Mouse (Mus musculus): ENCODE measurements around the gene Phf14. TPM values are rescaled to one million over a fixed set of nuclear protein-coding genes. Genes with fewer than 3 reads are reported as not detected.

Gene Phf14
- total and polyA plus RNA-seq, 2 experiments from 2014 or later: 81.5 to 86.2 TPM

- WGBS: 63% methylated on average over 4 of the region's 4 CpGs
- no peaks in the 10 kb centered on the region for H3K36me3 ChIP-seq (ENCODE audit: insufficient read depth, low read length)
- no peaks in the 10 kb centered on the region for H3K27me3 ChIP-seq (ENCODE audit: insufficient read depth, low read length)
- no peak overlapping the region for H3K4me2 ChIP-seq (ENCODE audit: low read depth, low read length)
- TF ChIP-seq CTCF (IDR thresholded peaks at IDR 0.05; ENCODE audit: low read depth): no peak
- ATAC-seq (no peak), DNase-seq (ENCODE audit: low spot score) (no peak)
- H3K9me3 ChIP-seq (ENCODE audit: low read length): no peaks in the 10 kb centered on the region
- H3K27ac ChIP-seq: no peak overlapping the region
- H3K4me3 ChIP-seq (ENCODE audit: low read length): no peak overlapping the region
- no peak overlapping the region for H3K9ac ChIP-seq (replicated peaks; ENCODE audit: low read length)
- H3K4me1 ChIP-seq (ENCODE audit: insufficient read depth, low read length): no peaks in the 10 kb centered on the region
These were observed 160.3 kb downstream of the Phf14 start for GRCm38 (mm10) chr6:12067956-12068355.

DNA sequence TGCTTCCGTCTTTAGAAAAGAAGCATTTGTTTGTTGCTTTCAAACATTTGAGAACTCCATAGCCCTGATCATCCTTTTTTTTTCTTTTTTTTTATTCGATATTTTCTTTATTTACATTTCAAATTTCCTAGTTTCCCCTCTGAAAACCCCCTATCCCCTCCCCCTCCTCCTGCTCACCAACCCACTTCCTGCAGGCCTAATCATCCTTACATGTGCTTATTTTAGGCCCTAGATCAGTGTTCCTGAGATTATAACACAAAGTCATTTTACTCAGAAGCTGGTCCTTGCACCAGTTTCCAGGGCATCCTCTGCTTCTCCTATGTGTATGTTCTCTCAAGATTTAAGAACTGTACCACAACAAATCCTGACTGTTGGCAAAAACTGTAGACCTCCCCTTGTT lies 161.7 kb downstream of the Phf14 start:
- no peak for ATAC-seq
- 90% methylated on average over 2 of the region's 2 CpGs for WGBS
- H3K9ac ChIP-seq (replicated peaks; ENCODE audit: low read length): no peak overlapping the region
- TF ChIP-seq CTCF (IDR thresholded peaks at IDR 0.05; ENCODE audit: low read depth): no peak
- H3K4me3 ChIP-seq (ENCODE audit: low read length): no peak overlapping the region
- H3K27me3 ChIP-seq (ENCODE audit: insufficient read depth, low read length): no peaks in the 10 kb centered on the region
- no peaks in the 10 kb centered on the region for H3K4me1 ChIP-seq (ENCODE audit: insufficient read depth, low read length)
- no peaks in the 10 kb centered on the region for H3K9me3 ChIP-seq (ENCODE audit: low read length)
- no peak overlapping the region for H3K27ac ChIP-seq
- H3K36me3 ChIP-seq (ENCODE audit: insufficient read depth, low read length): no peaks in the 10 kb centered on the region
- no peak overlapping the region for H3K4me2 ChIP-seq (ENCODE audit: low read depth, low read length)
- DNase-seq (ENCODE audit: low spot score): no peak

DNA sequence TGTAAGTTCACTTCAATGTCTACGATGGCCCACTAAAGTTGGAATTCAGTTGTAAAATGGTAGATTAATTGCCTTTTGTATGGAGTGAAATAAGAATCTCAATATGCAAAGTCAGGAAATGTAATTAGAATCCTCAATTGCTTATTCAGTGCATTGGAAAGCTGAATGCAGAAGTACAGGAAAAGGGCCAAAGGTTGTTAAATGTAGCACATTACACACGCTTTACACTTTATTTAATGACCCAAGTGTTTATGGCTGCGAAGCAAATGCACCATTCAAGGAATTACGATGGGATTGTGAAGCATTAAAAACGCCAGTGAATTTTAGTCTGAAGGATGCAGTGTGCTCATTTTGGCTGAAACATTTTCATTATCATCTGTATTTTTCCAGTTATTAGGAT lies 167.0 kb downstream of the Phf14 start:
- no peak overlapping the region for H3K4me2 ChIP-seq (ENCODE audit: low read depth, low read length)
- no peak overlapping the region for H3K4me3 ChIP-seq (ENCODE audit: low read length)
- DNase-seq (ENCODE audit: low spot score) (no peak), ATAC-seq (no peak)
- H3K4me1 ChIP-seq (ENCODE audit: insufficient read depth, low read length): no peaks in the 10 kb centered on the region
- H3K9ac ChIP-seq (replicated peaks; ENCODE audit: low read length): no peak overlapping the region
- no peak overlapping the region for H3K27ac ChIP-seq
- H3K9me3 ChIP-seq (ENCODE audit: low read length): no peaks in the 10 kb centered on the region
- H3K27me3 ChIP-seq (ENCODE audit: insufficient read depth, low read length): no peaks in the 10 kb centered on the region
- no peak for TF ChIP-seq CTCF (IDR thresholded peaks at IDR 0.05; ENCODE audit: low read depth)
- 72% methylated on average over 5 of the region's 5 CpGs for WGBS
- no peaks in the 10 kb centered on the region for H3K36me3 ChIP-seq (ENCODE audit: insufficient read depth, low read length)

GRCm38 (mm10) chr6:12077338-12077737 lies 169.7 kb downstream of the Phf14 start:
- no peak for ATAC-seq
- Histone ChIP-seq H3K27me3 (ENCODE audit: insufficient read depth, low read length) (no peaks in the 10 kb centered on the region), H3K9ac (replicated peaks; ENCODE audit: low read length) (no peak overlapping the region), H3K27ac (no peak overlapping the region), H3K9me3 (ENCODE audit: low read length) (no peaks in the 10 kb centered on the region), H3K4me1 (ENCODE audit: insufficient read depth, low read length) (no peaks in the 10 kb centered on the region), H3K4me2 (ENCODE audit: low read depth, low read length) (no peak overlapping the region), H3K4me3 (ENCODE audit: low read length) (no peak overlapping the region), H3K36me3 (ENCODE audit: insufficient read depth, low read length) (no peaks in the 10 kb centered on the region)
- no peak for DNase-seq (ENCODE audit: low spot score)
- 51% methylated on average over 7 of the region's 7 CpGs for WGBS
- TF ChIP-seq CTCF (IDR thresholded peaks at IDR 0.05; ENCODE audit: low read depth): no peak

DNA sequence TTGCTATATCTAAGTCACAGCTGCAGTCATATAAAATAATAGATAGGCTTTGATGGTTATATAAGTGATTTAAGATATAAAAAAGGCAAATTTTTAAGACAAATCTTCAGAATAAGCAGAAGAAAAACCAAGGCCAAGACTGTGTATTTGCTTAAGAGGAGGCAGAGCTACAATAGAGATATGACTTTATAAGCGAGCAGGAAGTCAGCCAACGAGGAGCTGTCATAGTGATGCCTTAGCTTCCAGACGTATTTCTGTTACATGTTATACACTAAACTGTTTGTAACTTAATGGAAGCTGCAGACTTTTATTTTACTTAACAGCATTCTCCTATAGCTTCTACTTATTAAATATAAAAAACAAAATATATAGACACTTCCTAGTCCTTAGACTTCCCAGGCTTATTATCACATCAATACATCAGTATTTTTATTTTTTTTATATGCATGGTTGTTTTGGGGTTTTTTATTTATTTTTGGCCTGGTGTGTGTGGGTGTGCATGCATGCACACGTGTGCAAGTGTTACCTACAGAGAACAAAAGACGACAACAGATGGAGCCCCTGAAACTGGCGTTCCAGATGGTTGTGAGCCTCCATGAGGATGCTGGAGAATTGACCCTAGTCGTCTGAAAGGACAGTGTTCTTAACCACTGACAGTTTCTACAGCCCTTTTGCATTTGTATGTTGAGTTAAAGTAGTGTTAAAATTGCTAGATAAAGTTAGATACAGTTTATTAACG lies 170.4 kb downstream of the Phf14 start:
- no peak overlapping the region for H3K27ac ChIP-seq
- H3K9me3 ChIP-seq (ENCODE audit: low read length): no peaks in the 10 kb centered on the region
- WGBS: 59% methylated on average over 8 of the region's 8 CpGs
- H3K9ac ChIP-seq (replicated peaks; ENCODE audit: low read length): no peak overlapping the region
- no peaks in the 10 kb centered on the region for H3K36me3 ChIP-seq (ENCODE audit: insufficient read depth, low read length)
- H3K4me2 ChIP-seq (ENCODE audit: low read depth, low read length): no peak overlapping the region
- no peaks in the 10 kb centered on the region for H3K4me1 ChIP-seq (ENCODE audit: insufficient read depth, low read length)
- H3K4me3 ChIP-seq (ENCODE audit: low read length): no peak overlapping the region
- ATAC-seq (peak; percentile 83), DNase-seq (ENCODE audit: low spot score) (no peak)
- TF ChIP-seq CTCF (IDR thresholded peaks at IDR 0.05; ENCODE audit: low read depth): no peak
- no peaks in the 10 kb centered on the region for H3K27me3 ChIP-seq (ENCODE audit: insufficient read depth, low read length)

DNA sequence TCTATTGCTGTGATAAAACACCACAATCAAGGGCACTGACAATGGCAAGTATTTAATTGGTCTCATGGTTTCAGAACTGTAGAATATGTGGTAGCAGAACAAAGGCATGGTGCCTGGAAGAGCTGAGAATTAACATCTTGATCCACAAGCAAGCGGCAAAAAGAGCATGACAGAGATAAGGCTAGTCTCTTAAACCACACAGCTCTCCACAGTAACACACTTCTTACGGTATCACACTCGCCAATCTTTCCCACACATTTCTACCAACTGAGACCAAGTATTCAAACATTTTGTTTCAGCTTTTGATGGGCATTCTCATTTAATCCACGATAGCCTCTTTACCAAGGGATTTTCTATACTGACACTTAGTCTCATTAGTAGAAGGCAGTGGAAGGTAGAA lies 171.7 kb downstream of the Phf14 start:
- ATAC-seq (no peak), DNase-seq (ENCODE audit: low spot score) (no peak)
- Histone ChIP-seq H3K4me3 (ENCODE audit: low read length) (no peak overlapping the region), H3K27me3 (ENCODE audit: insufficient read depth, low read length) (no peaks in the 10 kb centered on the region), H3K9me3 (ENCODE audit: low read length) (no peaks in the 10 kb centered on the region), H3K9ac (replicated peaks; ENCODE audit: low read length) (no peak overlapping the region), H3K36me3 (ENCODE audit: insufficient read depth, low read length) (no peaks in the 10 kb centered on the region), H3K4me1 (ENCODE audit: insufficient read depth, low read length) (no peaks in the 10 kb centered on the region), H3K27ac (no peak overlapping the region), H3K4me2 (ENCODE audit: low read depth, low read length) (no peak overlapping the region)
- TF ChIP-seq CTCF (IDR thresholded peaks at IDR 0.05; ENCODE audit: low read depth): no peak
- 92% methylated on average over 4 of the region's 4 CpGs for WGBS

DNA sequence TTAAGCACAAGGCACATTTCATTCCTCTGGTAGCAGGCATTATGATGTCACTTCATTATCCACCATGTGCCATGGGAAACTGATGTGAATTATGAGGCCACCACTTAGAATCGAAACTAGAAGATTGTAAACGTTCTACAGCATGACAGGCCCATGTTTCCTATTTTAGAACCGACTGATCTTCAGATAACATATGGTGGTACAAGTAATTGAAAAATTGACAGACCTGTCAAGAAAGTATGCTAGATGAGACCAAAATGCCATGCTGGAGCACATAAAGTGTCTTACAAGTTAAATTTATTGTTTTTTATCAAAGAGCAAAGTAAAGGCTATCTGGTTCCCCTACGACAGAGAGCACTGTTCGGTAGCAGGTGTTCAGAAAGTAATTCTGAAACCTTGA lies 172.8 kb downstream of the Phf14 start:
- no peak overlapping the region for H3K27ac ChIP-seq
- no peak for TF ChIP-seq CTCF (IDR thresholded peaks at IDR 0.05; ENCODE audit: low read depth)
- ATAC-seq (no peak), DNase-seq (ENCODE audit: low spot score) (no peak)
- 83% methylated on average over 5 of the region's 5 CpGs for WGBS
- H3K9me3 ChIP-seq (ENCODE audit: low read length): no peaks in the 10 kb centered on the region
- H3K4me1 ChIP-seq (ENCODE audit: insufficient read depth, low read length): no peaks in the 10 kb centered on the region
- H3K4me2 ChIP-seq (ENCODE audit: low read depth, low read length): no peak overlapping the region
- no peaks in the 10 kb centered on the region for H3K36me3 ChIP-seq (ENCODE audit: insufficient read depth, low read length)
- H3K27me3 ChIP-seq (ENCODE audit: insufficient read depth, low read length): no peaks in the 10 kb centered on the region
- no peak overlapping the region for H3K9ac ChIP-seq (replicated peaks; ENCODE audit: low read length)
- no peak overlapping the region for H3K4me3 ChIP-seq (ENCODE audit: low read length)

All from hindbrain, postnatal 0 days (tissue).